Mouse (Mus musculus): Measurements from ENCODE around the gene Sgcb. TPM values are rescaled to one million over a fixed set of nuclear protein-coding genes. Genes with fewer than 3 reads are reported as not detected.

The Sgcb gene
- polyA plus RNA-seq, 1 experiment from 2014 or later: 2.4 TPM

GRCm38 (mm10) chr5:73683221-73683620, 35.6 kb upstream of the Sgcb start:
- Histone ChIP-seq H3K4me1 (ENCODE audit: control insufficient read depth, low read depth, low read length) (no peaks in the 10 kb centered on the region), H3K4me3 (ENCODE audit: low read depth, low read length) (no peak overlapping the region), H3K9me3 (replicated peaks; ENCODE audit: control insufficient read depth, low read length) (no peaks in the 10 kb centered on the region), H3K27ac (ENCODE audit: low read length) (no peak overlapping the region), H3K9ac (ENCODE audit: low read depth, low read length) (no peak overlapping the region), H3K27me3 (ENCODE audit: control insufficient read depth, insufficient read depth, low read depth, low read length) (no peaks in the 10 kb centered on the region), H3K36me3 (ENCODE audit: control insufficient read depth, insufficient read depth) (no peaks in the 10 kb centered on the region), H3K4me2 (ENCODE audit: low read depth, low read length) (no peak overlapping the region)
- 54% methylated on average over 6 of the region's 6 CpGs for WGBS (ENCODE audit: insufficient replicate concordance)
- no peak for ATAC-seq (ENCODE audit: low read depth)

- Histone ChIP-seq H3K4me3 (ENCODE audit: low read depth, low read length) (no peak overlapping the region), H3K4me1 (ENCODE audit: control insufficient read depth, low read depth, low read length) (no peaks in the 10 kb centered on the region), H3K9me3 (replicated peaks; ENCODE audit: control insufficient read depth, low read length) (no peaks in the 10 kb centered on the region), H3K9ac (ENCODE audit: low read depth, low read length) (no peak overlapping the region), H3K4me2 (ENCODE audit: low read depth, low read length) (no peak overlapping the region), H3K36me3 (ENCODE audit: control insufficient read depth, insufficient read depth) (no peaks in the 10 kb centered on the region), H3K27ac (ENCODE audit: low read length) (no peak overlapping the region), H3K27me3 (ENCODE audit: control insufficient read depth, insufficient read depth, low read depth, low read length) (no peaks in the 10 kb centered on the region)
- no peak for ATAC-seq (ENCODE audit: low read depth)
- 63% methylated on average over 13 of the region's 13 CpGs for WGBS (ENCODE audit: insufficient replicate concordance)
Observed at GRCm38 (mm10) chr5:73676626-73677025, 29.0 kb upstream of the Sgcb start.

DNA sequence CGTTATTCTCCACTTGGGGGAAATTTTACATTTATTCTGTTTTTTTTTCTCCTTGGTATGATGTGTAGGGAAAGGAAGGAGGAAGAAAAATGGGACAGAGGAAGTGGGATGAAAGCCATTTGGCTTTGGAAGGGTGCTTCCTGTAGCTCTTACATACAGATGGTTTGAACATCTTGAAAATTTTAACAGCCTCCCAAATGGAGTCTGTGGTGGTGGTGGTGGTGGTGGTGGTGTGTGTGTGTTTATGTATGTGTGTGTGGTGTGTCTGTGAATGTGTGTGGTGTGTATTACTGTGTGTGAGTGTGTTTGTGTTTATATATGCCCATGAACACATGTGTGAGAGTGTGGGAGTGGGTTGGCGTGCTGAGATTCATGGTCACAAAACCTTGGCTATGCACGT, 28.0 kb upstream of the Sgcb start:
- H3K27ac ChIP-seq (ENCODE audit: low read length): no peak overlapping the region
- H3K9me3 ChIP-seq (replicated peaks; ENCODE audit: control insufficient read depth, low read length): no peaks in the 10 kb centered on the region
- ATAC-seq (ENCODE audit: low read depth): no peak
- H3K4me2 ChIP-seq (ENCODE audit: low read depth, low read length): no peak overlapping the region
- H3K4me1 ChIP-seq (ENCODE audit: control insufficient read depth, low read depth, low read length): no peaks in the 10 kb centered on the region
- no peak overlapping the region for H3K9ac ChIP-seq (ENCODE audit: low read depth, low read length)
- H3K27me3 ChIP-seq (ENCODE audit: control insufficient read depth, insufficient read depth, low read depth, low read length): no peaks in the 10 kb centered on the region
- 70% methylated on average over 3 of the region's 3 CpGs for WGBS (ENCODE audit: insufficient replicate concordance)
- no peaks in the 10 kb centered on the region for H3K36me3 ChIP-seq (ENCODE audit: control insufficient read depth, insufficient read depth)
- no peak overlapping the region for H3K4me3 ChIP-seq (ENCODE audit: low read depth, low read length)

DNA sequence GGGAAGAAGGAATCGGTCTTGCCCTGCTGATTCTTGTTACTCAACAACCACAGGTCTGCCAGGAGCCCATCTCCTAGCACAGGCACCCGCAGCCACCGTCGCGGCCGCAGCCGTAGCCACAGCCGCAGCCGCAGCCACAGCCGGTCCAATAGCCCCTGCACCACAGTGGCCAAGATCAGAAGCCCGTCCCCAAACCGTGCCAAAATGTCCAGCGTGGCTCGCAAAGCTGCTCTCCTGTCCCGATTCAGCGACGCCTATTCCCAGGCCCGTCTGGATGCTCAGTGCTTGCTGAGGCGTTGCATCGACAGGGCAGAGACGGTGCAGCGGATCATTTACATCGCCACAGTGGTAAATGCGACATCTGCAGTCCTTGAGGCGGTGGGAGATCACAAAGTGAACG, 21.8 kb upstream of the Sgcb start:
- Histone ChIP-seq H3K4me1 (ENCODE audit: control insufficient read depth, low read depth, low read length) (no peaks in the 10 kb centered on the region), H3K4me3 (ENCODE audit: low read depth, low read length) (no peak overlapping the region), H3K9me3 (replicated peaks; ENCODE audit: control insufficient read depth, low read length) (no peaks in the 10 kb centered on the region), H3K27ac (ENCODE audit: low read length) (no peak overlapping the region), H3K27me3 (ENCODE audit: control insufficient read depth, insufficient read depth, low read depth, low read length) (no peaks in the 10 kb centered on the region), H3K36me3 (ENCODE audit: control insufficient read depth, insufficient read depth) (no peaks in the 10 kb centered on the region), H3K4me2 (ENCODE audit: low read depth, low read length) (no peak overlapping the region), H3K9ac (ENCODE audit: low read depth, low read length) (no peak overlapping the region)
- no peak for ATAC-seq (ENCODE audit: low read depth)
- 53% methylated on average over 26 of the region's 26 CpGs for WGBS (ENCODE audit: insufficient replicate concordance)

GRCm38 (mm10) chr5:73667877-73668276, 20.3 kb upstream of the Sgcb start:
- H3K36me3 ChIP-seq (ENCODE audit: control insufficient read depth, insufficient read depth): no peaks in the 10 kb centered on the region
- H3K9me3 ChIP-seq (replicated peaks; ENCODE audit: control insufficient read depth, low read length): no peaks in the 10 kb centered on the region
- no peak for ATAC-seq (ENCODE audit: low read depth)
- H3K4me2 ChIP-seq (ENCODE audit: low read depth, low read length): no peak overlapping the region
- WGBS (ENCODE audit: insufficient replicate concordance): 68% methylated on average over 2 of the region's 2 CpGs
- no peaks in the 10 kb centered on the region for H3K27me3 ChIP-seq (ENCODE audit: control insufficient read depth, insufficient read depth, low read depth, low read length)
- H3K9ac ChIP-seq (ENCODE audit: low read depth, low read length): no peak overlapping the region
- H3K4me3 ChIP-seq (ENCODE audit: low read depth, low read length): no peak overlapping the region
- H3K27ac ChIP-seq (ENCODE audit: low read length): no peak overlapping the region
- no peaks in the 10 kb centered on the region for H3K4me1 ChIP-seq (ENCODE audit: control insufficient read depth, low read depth, low read length)

DNA sequence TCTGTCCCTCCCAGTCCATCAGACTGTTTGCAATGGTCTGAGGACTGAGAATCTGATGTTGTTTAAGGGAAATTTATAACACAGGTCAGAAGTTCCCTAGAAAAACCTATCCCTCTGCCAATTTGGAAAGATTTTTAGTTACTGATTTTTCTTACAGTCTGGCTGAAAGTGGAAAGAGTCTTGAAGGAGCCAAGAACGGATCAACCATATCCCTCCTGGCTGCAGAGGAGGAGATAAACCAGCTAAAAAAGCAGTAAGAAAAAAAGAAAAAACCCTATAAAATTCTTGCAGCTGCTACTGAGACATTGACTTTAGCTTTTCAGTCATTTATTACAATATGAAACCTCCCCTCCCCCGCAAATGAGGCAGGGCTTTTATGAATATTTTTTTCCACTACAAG, 19.1 kb upstream of the Sgcb start:
- no peaks in the 10 kb centered on the region for H3K27me3 ChIP-seq (ENCODE audit: control insufficient read depth, insufficient read depth, low read depth, low read length)
- H3K9ac ChIP-seq (ENCODE audit: low read depth, low read length): no peak overlapping the region
- ATAC-seq (ENCODE audit: low read depth): no peak
- H3K27ac ChIP-seq (ENCODE audit: low read length): no peak overlapping the region
- 68% methylated on average over 2 of the region's 2 CpGs for WGBS (ENCODE audit: insufficient replicate concordance)
- H3K4me1 ChIP-seq (ENCODE audit: control insufficient read depth, low read depth, low read length): no peaks in the 10 kb centered on the region
- H3K4me2 ChIP-seq (ENCODE audit: low read depth, low read length): no peak overlapping the region
- no peaks in the 10 kb centered on the region for H3K36me3 ChIP-seq (ENCODE audit: control insufficient read depth, insufficient read depth)
- no peak overlapping the region for H3K4me3 ChIP-seq (ENCODE audit: low read depth, low read length)
- no peaks in the 10 kb centered on the region for H3K9me3 ChIP-seq (replicated peaks; ENCODE audit: control insufficient read depth, low read length)

- Histone ChIP-seq H3K4me3 (ENCODE audit: low read depth, low read length) (no peak overlapping the region; the same call in 1 of the 2 replicates), H3K4me1 (ENCODE audit: control insufficient read depth, low read depth, low read length) (no peaks in the 10 kb centered on the region; the same call in 1 of the 2 replicates), H3K36me3 (ENCODE audit: control insufficient read depth, insufficient read depth) (no peaks in the 10 kb centered on the region), H3K27ac (ENCODE audit: low read length) (no peak overlapping the region), H3K9me3 (replicated peaks; ENCODE audit: control insufficient read depth, low read length) (no peaks in the 10 kb centered on the region), H3K27me3 (ENCODE audit: control insufficient read depth, insufficient read depth, low read depth, low read length) (peaks cover 63% of the 10 kb centered on the region), H3K9ac (ENCODE audit: low read depth, low read length) (no peak overlapping the region), H3K4me2 (ENCODE audit: low read depth, low read length) (peak overlapping the region; percentile 74)
- no peak for ATAC-seq (ENCODE audit: low read depth)
- WGBS (ENCODE audit: insufficient replicate concordance): under 1% methylated on average over 4 of the region's 4 CpGs
Observed at GRCm38 (mm10) chr5:73651855-73652201, 4.2 kb upstream of the Sgcb start.

DNA sequence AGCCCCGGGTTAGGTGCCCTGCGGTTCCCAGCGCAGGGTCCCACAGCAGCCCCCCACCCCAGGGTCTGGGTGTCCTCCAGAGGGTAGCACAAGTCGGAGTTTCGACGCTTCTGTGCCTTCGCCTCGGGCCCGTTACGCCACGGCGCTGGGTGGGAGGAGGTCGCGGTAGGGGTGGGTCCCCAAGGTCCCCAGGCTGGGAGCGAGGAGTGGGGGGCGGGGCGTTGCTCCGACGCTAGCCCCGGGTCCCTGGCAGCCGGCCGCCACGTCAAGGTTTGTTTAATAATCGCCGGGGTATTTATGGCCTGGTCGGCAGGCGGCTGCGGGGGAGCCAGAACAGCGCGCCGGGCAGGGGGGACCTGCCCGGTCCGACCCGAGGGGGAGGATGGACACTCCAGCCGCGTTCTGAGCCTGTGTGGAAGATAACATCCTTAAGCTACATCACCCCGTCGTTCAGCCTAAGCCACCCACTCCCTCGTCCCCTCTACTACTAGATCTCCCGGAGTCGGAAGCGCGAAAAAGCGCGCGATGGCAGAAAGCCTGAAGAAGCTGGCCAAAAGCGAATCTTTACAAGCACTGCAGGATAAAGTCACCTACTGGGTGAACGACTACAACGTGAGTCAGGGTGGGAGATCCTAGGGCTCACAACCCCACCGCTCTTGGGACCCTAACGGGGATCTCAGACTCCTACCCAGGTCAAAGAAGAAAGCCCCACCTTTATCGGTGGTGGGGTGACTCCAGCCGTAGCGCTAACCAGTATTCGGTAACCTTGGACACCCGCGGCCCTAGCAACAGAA, 3.7 kb upstream of the Sgcb start, which contains the start of gene Spata18:
Gene Spata18, plus strand, starts transcription at position 319 of the 794 bp plus-strand sequence.
- Histone ChIP-seq H3K4me3 (ENCODE audit: low read depth, low read length) (peak within 1 kb of the TSS; percentile 55), H3K9me3 (replicated peaks; ENCODE audit: control insufficient read depth, low read length) (no peaks in the 10 kb centered on the region), H3K4me1 (ENCODE audit: control insufficient read depth, low read depth, low read length) (no peaks in the 10 kb centered on the region; the same call in 1 of the 2 replicates), H3K27me3 (ENCODE audit: control insufficient read depth, insufficient read depth, low read depth, low read length) (peaks cover 69% of the 10 kb centered on the region), H3K27ac (ENCODE audit: low read length) (no peak within 1 kb of the TSS), H3K36me3 (ENCODE audit: control insufficient read depth, insufficient read depth) (no peaks in the 10 kb centered on the region), H3K9ac (ENCODE audit: low read depth, low read length) (peak within 1 kb of the TSS; percentile 20; the same call in 1 of the 2 replicates), H3K4me2 (ENCODE audit: low read depth, low read length) (peak within 1 kb of the TSS; percentile 74)
- WGBS (ENCODE audit: insufficient replicate concordance): under 1% methylated on average over 54 of the region's 57 CpGs
- ATAC-seq (ENCODE audit: low read depth): no peak

DNA sequence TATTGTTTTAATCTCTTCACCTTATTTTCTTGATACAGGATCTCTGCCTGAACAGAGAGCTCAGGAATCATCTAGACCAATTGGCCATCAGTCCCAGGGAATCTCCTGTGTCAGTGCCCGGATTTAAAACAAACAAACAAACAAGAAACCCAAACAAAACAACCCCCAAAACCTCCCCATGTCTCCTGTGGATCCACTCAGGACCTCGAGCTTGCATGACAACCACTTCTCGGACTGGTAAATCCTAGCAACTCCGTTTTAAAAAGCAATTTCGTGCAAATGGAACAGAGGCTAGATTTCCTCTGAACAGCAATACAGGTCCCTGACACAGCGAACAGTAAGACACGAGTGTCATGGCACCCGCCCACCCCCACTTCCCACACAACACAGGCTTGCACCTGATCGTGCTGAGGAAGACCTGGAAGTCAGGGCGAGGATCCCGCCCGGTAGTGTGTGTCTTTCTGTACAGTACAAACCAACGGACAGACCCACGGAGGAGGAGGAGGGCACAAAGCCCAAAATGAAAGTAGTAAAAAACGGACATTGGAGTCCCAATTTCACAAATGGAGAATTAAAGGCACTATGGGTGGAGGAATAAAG, 2.9 kb upstream of the Sgcb start:
- Histone ChIP-seq H3K4me1 (ENCODE audit: control insufficient read depth, low read depth, low read length) (no peaks in the 10 kb centered on the region; the same call in 1 of the 2 replicates), H3K4me2 (ENCODE audit: low read depth, low read length) (peak overlapping the region; percentile 74), H3K27ac (ENCODE audit: low read length) (no peak overlapping the region), H3K4me3 (ENCODE audit: low read depth, low read length) (peak overlapping the region; percentile 55), H3K36me3 (ENCODE audit: control insufficient read depth, insufficient read depth) (no peaks in the 10 kb centered on the region), H3K9ac (ENCODE audit: low read depth, low read length) (no peak overlapping the region), H3K9me3 (replicated peaks; ENCODE audit: control insufficient read depth, low read length) (no peaks in the 10 kb centered on the region), H3K27me3 (ENCODE audit: control insufficient read depth, insufficient read depth, low read depth, low read length) (peaks cover 71% of the 10 kb centered on the region)
- under 1% methylated on average over 15 of the region's 15 CpGs for WGBS (ENCODE audit: insufficient replicate concordance)
- ATAC-seq (ENCODE audit: low read depth): no peak
